Mouse (Mus musculus): ENCODE data around the gene Zfp385b. TPM values are rescaled to one million over a fixed set of nuclear protein-coding genes. Genes with fewer than 3 reads are reported as not detected.

Gene Zfp385b
- total RNA-seq, 2 experiments from 2014 or later, result 42.8 to 46.9 TPM

GRCm38 (mm10) chr2:77393881-77394280 lies 425.6 kb downstream of the Zfp385b start:
- DNase-seq (ENCODE audit: low spot score in 2 of 2), result no peak

GRCm38 (mm10) chr2:77388186-77388585 lies 431.3 kb downstream of the Zfp385b start:
- no peak for DNase-seq (ENCODE audit: low spot score in 2 of 2)

- DNase-seq (ENCODE audit: low spot score in 2 of 2), result peak; percentile 45 to 52
Observed at GRCm38 (mm10) chr2:77386515-77386914, 432.9 kb downstream of the Zfp385b start.

GRCm38 (mm10) chr2:77382766-77383165 lies 436.7 kb downstream of the Zfp385b start:
- no peak for DNase-seq (ENCODE audit: low spot score in 2 of 2)

GRCm38 (mm10) chr2:77379907-77380306 lies 439.5 kb downstream of the Zfp385b start:
- DNase-seq (ENCODE audit: low spot score in 2 of 2), result no peak

GRCm38 (mm10) chr2:77379332-77379731 lies 440.1 kb downstream of the Zfp385b start:
- no peak for DNase-seq (ENCODE audit: low spot score in 2 of 2)

- no peak for DNase-seq (ENCODE audit: low spot score in 2 of 2)
Observed at GRCm38 (mm10) chr2:77376823-77377222, 442.6 kb downstream of the Zfp385b start.

- DNase-seq (ENCODE audit: low spot score in 2 of 2), result no peak
Observed at GRCm38 (mm10) chr2:77375155-77375554, 444.3 kb downstream of the Zfp385b start.

- no peak for DNase-seq (ENCODE audit: low spot score in 2 of 2)
Observed at GRCm38 (mm10) chr2:77369174-77369573, 450.3 kb downstream of the Zfp385b start.

Other genes with a start within 250 kb of the Zfp385b start
- 10 to 100 TPM; 24.9 to 25.2 TPM for gene Cwc22, start 126.7 kb upstream of the Zfp385b start, total RNA-seq (2021)